Mouse (Mus musculus): ENCODE results near the gene Tarm1. TPM values are rescaled to one million over a fixed set of nuclear protein-coding genes. Genes with fewer than 3 reads are reported as not detected.

Tarm1 gene
- polyA plus RNA-seq, 1 experiment = 0.25 TPM

- Histone ChIP-seq H3K4me1 (ENCODE audit: control insufficient read depth, insufficient read depth, low read length) (no peaks in the 10 kb centered on the region), H3K4me3 (replicated peaks; ENCODE audit: extremely low read depth, low read depth, low read length) (no peak overlapping the region)
- TF ChIP-seq POLR2A (IDR thresholded peaks at IDR 0.05; ENCODE audit: borderline replicate concordance, extremely low read depth, low read depth, low read length) (no peak), CTCF (IDR thresholded peaks at IDR 0.05; ENCODE audit: insufficient read depth, low read length) (no peak)
- no peak for DNase-seq
- 73% methylated on average over 9 of the region's 9 CpGs for WGBS
Observed at GRCm38 (mm10) chr7:3457841-3458217, 44.6 kb downstream of the Tarm1 start.

- H3K4me1 ChIP-seq (ENCODE audit: control insufficient read depth, insufficient read depth, low read length) = no peaks in the 10 kb centered on the region
- no peak for DNase-seq
- no peak overlapping the region for H3K4me3 ChIP-seq (replicated peaks; ENCODE audit: extremely low read depth, low read depth, low read length)
- TF ChIP-seq CTCF (IDR thresholded peaks at IDR 0.05; ENCODE audit: insufficient read depth, low read length) (no peak), POLR2A (IDR thresholded peaks at IDR 0.05; ENCODE audit: borderline replicate concordance, extremely low read depth, low read depth, low read length) (no peak)
- WGBS = 89% methylated on average over 10 of the region's 10 CpGs
Observed at GRCm38 (mm10) chr7:3457111-3457840, 45.1 kb downstream of the Tarm1 start.

DNA sequence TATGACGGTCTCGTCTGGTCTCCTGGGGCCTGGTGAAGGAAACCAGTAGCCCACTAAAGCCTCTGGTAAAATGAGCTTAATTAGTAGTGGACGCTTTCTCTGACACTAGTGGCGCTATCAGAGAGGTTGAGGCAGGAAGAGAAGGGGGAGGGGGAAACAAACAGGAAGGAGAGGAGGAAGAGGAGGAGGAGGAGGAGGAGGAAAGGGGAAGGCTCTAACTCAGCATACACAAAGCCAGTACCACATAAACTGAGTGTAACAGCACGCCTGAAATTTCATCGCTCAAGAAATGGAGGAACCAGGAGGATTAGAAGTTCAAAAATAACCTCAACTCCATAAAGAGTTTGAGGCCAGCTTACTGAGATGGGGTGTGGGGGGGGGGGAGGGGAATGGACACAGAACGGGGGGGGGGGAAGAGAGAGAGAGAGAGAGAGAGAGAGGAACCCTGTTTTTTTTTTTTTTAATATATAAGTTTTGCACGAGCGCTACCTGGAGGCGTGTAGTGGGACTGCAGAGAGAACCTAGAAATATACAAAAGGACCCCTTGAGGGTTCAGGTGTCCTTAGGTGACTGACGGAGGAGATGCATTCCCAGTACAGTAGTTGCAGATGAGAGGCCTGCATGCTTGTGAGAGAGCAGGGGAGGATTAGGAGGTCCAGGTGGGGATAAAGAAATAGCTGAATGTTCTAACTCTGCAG is 48.8 kb downstream of the Tarm1 start:
- WGBS = 50% methylated on average over 11 of the region's 11 CpGs
- H3K4me3 ChIP-seq (replicated peaks; ENCODE audit: extremely low read depth, low read depth, low read length) = no peak overlapping the region
- H3K4me1 ChIP-seq (ENCODE audit: control insufficient read depth, insufficient read depth, low read length) = no peaks in the 10 kb centered on the region
- DNase-seq = no peak
- TF ChIP-seq POLR2A (IDR thresholded peaks at IDR 0.05; ENCODE audit: borderline replicate concordance, extremely low read depth, low read depth, low read length) = no peak
- no peak for TF ChIP-seq CTCF (IDR thresholded peaks at IDR 0.05; ENCODE audit: insufficient read depth, low read length)

DNA sequence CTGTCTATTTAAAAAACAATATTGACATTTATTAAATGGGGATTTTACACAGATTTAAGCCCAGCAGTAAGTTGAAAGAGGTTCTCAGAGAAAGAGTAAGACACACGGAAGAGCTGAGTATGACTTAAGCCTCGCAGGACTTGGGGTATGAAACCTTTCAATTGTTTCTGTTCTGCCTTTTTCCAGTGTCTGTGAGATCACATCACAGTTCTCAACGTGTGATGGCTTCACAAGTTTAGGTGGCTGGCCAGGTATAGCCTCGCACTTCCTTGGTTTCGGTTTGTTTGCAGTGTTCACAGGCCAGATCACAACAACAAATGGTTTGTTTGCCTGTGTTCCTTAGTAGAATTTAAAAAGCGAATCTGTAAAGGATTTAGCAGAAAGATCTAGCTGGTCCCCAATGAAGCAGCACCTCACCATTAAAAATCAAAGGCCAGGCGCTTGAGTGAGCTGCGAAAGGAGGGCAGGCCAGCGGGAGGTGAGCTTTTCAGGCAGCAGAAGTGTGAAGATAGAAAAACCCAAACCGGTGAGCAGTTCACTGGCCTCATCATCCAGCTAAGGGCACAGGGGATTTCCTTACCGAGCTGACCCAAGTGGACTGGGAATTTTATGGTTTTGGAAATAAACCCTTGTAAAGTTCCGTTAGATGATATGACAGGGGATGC is 49.5 kb downstream of the Tarm1 start:
- TF ChIP-seq CTCF (IDR thresholded peaks at IDR 0.05; ENCODE audit: insufficient read depth, low read length) (no peak), POLR2A (IDR thresholded peaks at IDR 0.05; ENCODE audit: borderline replicate concordance, extremely low read depth, low read depth, low read length) (no peak)
- DNase-seq = no peak
- Histone ChIP-seq H3K4me3 (replicated peaks; ENCODE audit: extremely low read depth, low read depth, low read length) (no peak overlapping the region), H3K4me1 (ENCODE audit: control insufficient read depth, insufficient read depth, low read length) (no peaks in the 10 kb centered on the region)
- WGBS = 48% methylated on average over 12 of the region's 12 CpGs

- Histone ChIP-seq H3K4me1 (ENCODE audit: control insufficient read depth, insufficient read depth, low read length) (no peaks in the 10 kb centered on the region), H3K4me3 (replicated peaks; ENCODE audit: extremely low read depth, low read depth, low read length) (no peak overlapping the region)
- TF ChIP-seq CTCF (IDR thresholded peaks at IDR 0.05; ENCODE audit: insufficient read depth, low read length) (no peak), POLR2A (IDR thresholded peaks at IDR 0.05; ENCODE audit: borderline replicate concordance, extremely low read depth, low read depth, low read length) (no peak)
- WGBS = 28% methylated on average over 6 of the region's 6 CpGs
- DNase-seq = no peak
Observed at GRCm38 (mm10) chr7:3451161-3451560, 51.3 kb downstream of the Tarm1 start.

- no peak overlapping the region for H3K4me3 ChIP-seq (replicated peaks; ENCODE audit: extremely low read depth, low read depth, low read length)
- TF ChIP-seq POLR2A (IDR thresholded peaks at IDR 0.05; ENCODE audit: borderline replicate concordance, extremely low read depth, low read depth, low read length) (no peak), CTCF (IDR thresholded peaks at IDR 0.05; ENCODE audit: insufficient read depth, low read length) (no peak)
- no peak for DNase-seq
- 52% methylated on average over 5 of the region's 5 CpGs for WGBS
- H3K4me1 ChIP-seq (ENCODE audit: control insufficient read depth, insufficient read depth, low read length) = no peaks in the 10 kb centered on the region
Observed at GRCm38 (mm10) chr7:3450671-3451070, 51.8 kb downstream of the Tarm1 start.

DNA sequence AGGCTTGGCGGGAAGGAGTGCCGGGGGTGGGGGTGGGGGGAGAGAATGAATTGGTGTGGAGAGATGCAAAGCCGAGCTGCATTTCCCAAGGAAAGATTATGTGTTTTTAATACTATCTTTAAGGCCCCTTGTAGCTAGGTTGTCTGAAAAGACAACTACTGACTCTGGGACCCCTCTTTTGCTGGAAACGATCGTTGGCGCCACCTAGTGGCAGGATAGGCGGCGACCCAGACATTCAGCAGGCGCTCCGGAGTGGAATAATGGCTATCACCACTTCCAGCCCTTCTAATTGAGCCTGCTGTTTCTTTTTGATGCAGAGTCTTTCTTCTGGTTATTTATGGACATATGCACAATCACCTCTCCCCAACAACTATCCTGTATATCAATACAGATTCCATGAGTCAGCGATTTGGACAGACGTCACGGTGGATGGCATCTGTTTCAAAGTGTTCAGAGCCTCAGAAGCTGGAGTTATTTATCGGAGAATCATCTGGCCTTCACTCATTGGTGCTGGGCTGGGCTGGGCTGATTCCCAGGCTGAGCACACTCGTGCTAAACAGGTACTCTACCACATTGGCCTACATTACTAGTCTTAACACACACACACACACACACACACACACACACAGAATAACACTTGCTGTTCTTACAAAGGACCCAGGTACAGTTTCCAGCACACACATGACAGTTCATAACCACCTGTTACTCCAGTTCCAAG is 53.5 kb downstream of the Tarm1 start:
- WGBS = 24% methylated on average over 15 of the region's 15 CpGs
- Histone ChIP-seq H3K4me3 (replicated peaks; ENCODE audit: extremely low read depth, low read depth, low read length) (no peak overlapping the region), H3K4me1 (ENCODE audit: control insufficient read depth, insufficient read depth, low read length) (no peaks in the 10 kb centered on the region)
- no peak for TF ChIP-seq POLR2A (IDR thresholded peaks at IDR 0.05; ENCODE audit: borderline replicate concordance, extremely low read depth, low read depth, low read length)
- TF ChIP-seq CTCF (IDR thresholded peaks at IDR 0.05; ENCODE audit: insufficient read depth, low read length) = peak; percentile 57
- peak; percentile 60 for DNase-seq

GRCm38 (mm10) chr7:3447026-3447425 is 55.4 kb downstream of the Tarm1 start:
- TF ChIP-seq CTCF (IDR thresholded peaks at IDR 0.05; ENCODE audit: insufficient read depth, low read length) = no peak
- no peak for TF ChIP-seq POLR2A (IDR thresholded peaks at IDR 0.05; ENCODE audit: borderline replicate concordance, extremely low read depth, low read depth, low read length)
- Histone ChIP-seq H3K4me1 (ENCODE audit: control insufficient read depth, insufficient read depth, low read length) (no peaks in the 10 kb centered on the region), H3K4me3 (replicated peaks; ENCODE audit: extremely low read depth, low read depth, low read length) (no peak overlapping the region)
- 74% methylated on average over 4 of the region's 4 CpGs for WGBS
- DNase-seq = no peak

GRCm38 (mm10) chr7:3446584-3446983 is 55.8 kb downstream of the Tarm1 start:
- no peak for DNase-seq
- TF ChIP-seq POLR2A (IDR thresholded peaks at IDR 0.05; ENCODE audit: borderline replicate concordance, extremely low read depth, low read depth, low read length) = no peak
- H3K4me1 ChIP-seq (ENCODE audit: control insufficient read depth, insufficient read depth, low read length) = no peaks in the 10 kb centered on the region
- H3K4me3 ChIP-seq (replicated peaks; ENCODE audit: extremely low read depth, low read depth, low read length) = no peak overlapping the region
- 65% methylated on average over 3 of the region's 3 CpGs for WGBS
